Mouse (Mus musculus): Measurements from ENCODE around the gene Azgp1. TPM values are rescaled to one million over a fixed set of nuclear protein-coding genes. Genes with fewer than 3 reads are reported as not detected.

Azgp1 gene
- total RNA-seq, 2 experiments from 2014 or later: 0.52 TPM; not detected in 1

Other genes starting within 250 kb of the Azgp1 start
- under 1 TPM; 0.21 to 0.28 TPM for gene Nyap1, start 239.9 kb upstream of the Azgp1 start, total RNA-seq (2021)
- gene Tsc22d4, start 235.8 kb upstream of the Azgp1 start, total RNA-seq (2021): 10 to 100 TPM; 53.0 to 68.0 TPM
- 1 to 10 TPM; 6.2 to 7.7 TPM for gene Ppp1r35, start 202.7 kb upstream of the Azgp1 start, total RNA-seq (2021)
- 10 to 100 TPM; 24.1 to 26.1 TPM for gene Mepce, start 193.9 kb upstream of the Azgp1 start, total RNA-seq (2021)
- gene Zcwpw1, start 193.7 kb upstream of the Azgp1 start, total RNA-seq (2021): under 1 TPM; 0.14 to 0.26 TPM
- under 1 TPM; 0.16 to 0.28 TPM for gene Pilra, start 145.2 kb upstream of the Azgp1 start, total RNA-seq (2021)
- gene Pilrb1, start 123.4 kb upstream of the Azgp1 start, total RNA-seq (2021): under 1 TPM in 1 of 2 experiments, not detected in 1; 0.17 TPM
- not detected for gene Pilrb2, start 109.7 kb upstream of the Azgp1 start, total RNA-seq (2021)
- gene Cyp3a13, start 59.9 kb upstream of the Azgp1 start, total RNA-seq (2021): under 1 TPM in 1 of 2 experiments, not detected in 1; 0.14 TPM
- under 1 TPM; 0.38 to 0.59 TPM for gene Gjc3, start 18.4 kb upstream of the Azgp1 start, total RNA-seq (2021)
- gene Smok3a, start 39.7 kb downstream of the Azgp1 start, total RNA-seq (2021): not detected
- gene Smok3b, start 39.9 kb downstream of the Azgp1 start, total RNA-seq (2021): not detected
- not detected for gene Smok3c, start 71.7 kb downstream of the Azgp1 start, total RNA-seq (2021)
- gene Zkscan1, start 103.6 kb downstream of the Azgp1 start, total RNA-seq (2021): 10 to 100 TPM; 11.2 to 11.8 TPM
- gene Zscan21, start 135.4 kb downstream of the Azgp1 start, total RNA-seq (2021): 10 to 100 TPM; 15.0 to 15.4 TPM
- 1 to 10 TPM; 4.9 to 5.8 TPM for gene Zfp113, start 174.2 kb downstream of the Azgp1 start, total RNA-seq (2021)
- gene Cops6, start 179.6 kb downstream of the Azgp1 start, total RNA-seq (2021): 100 to 1,000 TPM; 105 to 110 TPM
- gene Ap4m1, start 190.5 kb downstream of the Azgp1 start, total RNA-seq (2021): 1 to 10 TPM; 6.6 to 7.0 TPM
- gene Mcm7, start 190.9 kb downstream of the Azgp1 start, total RNA-seq (2021): 1 to 10 TPM; 6.5 to 7.8 TPM
- gene Taf6, start 205.9 kb downstream of the Azgp1 start, total RNA-seq (2021): 10 to 100 TPM; 34.5 to 34.9 TPM
- 1 to 10 TPM; 2.7 to 3.5 TPM for gene Cnpy4, start 206.0 kb downstream of the Azgp1 start, total RNA-seq (2021)
- 1 to 10 TPM; 1.4 TPM for gene Mblac1, start 212.8 kb downstream of the Azgp1 start, total RNA-seq (2021)
- gene Nxpe5, start 244.4 kb downstream of the Azgp1 start, total RNA-seq (2021): under 1 TPM; 0.09 to 0.31 TPM